Mouse (Mus musculus) monocyte, adult 5-6 weeks (primary cell): ENCODE results near the gene Krtap2-4. TPM values are rescaled to one million over a fixed set of nuclear protein-coding genes. Genes with fewer than 3 reads are reported as not detected.

ENCODE experiments used
- ATAC-seq: fragments of 153-309, 156-312 bp; replicated peaks from 2 replicates; pipeline ENCODE4 v1.8.0; 2017; ENCODE audit warnings: mild to moderate bottlenecking; ENCODE audit not compliant: low TSS enrichment, insufficient number of reproducible peaks, severe bottlenecking, poor library complexity, low FRiP score
- total RNA-seq: library from RNA; stranded (forward); fragments of 200-1000, 200-491, 200-594 nt; gene quantifications from 3 replicates; pipeline ENCODE4 v1.2.3, GENCODE M21; 2017

Gene Krtap2-4
- total RNA-seq, 1 experiment from 2014 or later = not detected

DNA sequence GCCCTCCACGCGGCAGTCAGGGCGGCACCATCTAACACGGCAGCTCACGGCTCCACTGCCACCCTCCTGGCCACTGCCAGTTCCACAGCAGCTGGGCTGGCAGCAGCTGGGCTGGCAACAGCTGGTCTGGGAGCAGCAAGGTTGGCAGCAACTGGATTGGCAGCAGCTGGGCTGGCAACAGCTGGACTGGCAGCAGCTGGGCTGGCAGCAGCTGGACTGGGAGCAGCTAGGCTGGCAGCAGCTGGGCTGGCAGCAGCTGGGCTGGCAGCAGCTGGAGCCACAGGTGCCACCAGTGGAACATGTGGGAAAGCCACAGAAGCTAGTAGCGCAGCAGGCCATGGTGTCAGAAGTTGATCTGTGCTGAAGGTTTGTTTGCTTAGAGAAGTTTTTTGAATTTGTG is 23.7 kb downstream of the Krtap2-4 start, which contains the start of gene Krtap1-3:
Krtap1-3 (minus strand) TSS at position 359 of the 400 bp plus-strand sequence.
- ATAC-seq = no peak

DNA sequence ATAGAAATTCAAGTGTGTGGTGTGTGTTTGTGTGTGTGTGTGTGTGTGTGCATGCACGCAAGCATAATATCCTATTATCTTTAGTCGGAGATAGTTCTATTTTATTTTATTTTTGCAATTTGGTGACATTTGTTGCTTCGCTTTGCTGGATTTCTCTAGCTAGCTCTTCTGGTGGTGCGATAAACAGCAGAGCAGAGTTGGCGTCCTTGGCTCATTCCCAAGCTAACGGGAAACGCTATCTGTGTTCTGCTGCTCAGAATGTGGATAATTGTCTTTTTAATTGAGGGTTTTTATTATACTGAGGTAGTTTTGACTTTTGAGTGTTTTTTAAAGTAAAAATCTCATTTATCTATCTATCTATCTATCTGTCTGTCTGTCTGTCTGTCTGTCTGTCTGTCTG is 29.6 kb downstream of the Krtap2-4 start:
- no peak for ATAC-seq

DNA sequence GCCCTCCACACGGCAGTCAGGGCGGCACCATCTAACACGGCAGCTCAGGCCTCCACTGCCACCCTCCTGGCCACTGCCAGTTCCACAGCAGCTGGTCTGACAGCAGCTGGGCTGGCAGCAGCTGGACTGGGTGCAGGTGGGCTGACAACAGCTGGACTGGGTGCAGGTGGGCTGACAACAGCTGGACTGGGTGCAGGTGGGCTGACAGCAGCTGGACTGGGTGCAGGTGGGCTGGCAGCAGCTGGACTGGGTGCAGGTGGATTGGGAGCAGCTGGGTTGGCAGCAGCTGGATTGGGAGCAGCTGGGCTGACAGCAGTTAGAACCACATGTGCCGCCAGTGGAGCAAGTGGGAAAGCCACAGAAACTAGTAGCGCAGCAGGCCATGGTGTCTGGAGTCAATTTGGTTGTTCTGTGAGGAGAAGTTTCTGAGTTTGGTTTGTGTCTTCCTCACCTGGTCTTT is 31.4 kb downstream of the Krtap2-4 start, which contains the start of gene Krtap1-4:
Krtap1-4 (minus strand) TSS at position 410 of the 460 bp plus-strand sequence.
- ATAC-seq = no peak

DNA sequence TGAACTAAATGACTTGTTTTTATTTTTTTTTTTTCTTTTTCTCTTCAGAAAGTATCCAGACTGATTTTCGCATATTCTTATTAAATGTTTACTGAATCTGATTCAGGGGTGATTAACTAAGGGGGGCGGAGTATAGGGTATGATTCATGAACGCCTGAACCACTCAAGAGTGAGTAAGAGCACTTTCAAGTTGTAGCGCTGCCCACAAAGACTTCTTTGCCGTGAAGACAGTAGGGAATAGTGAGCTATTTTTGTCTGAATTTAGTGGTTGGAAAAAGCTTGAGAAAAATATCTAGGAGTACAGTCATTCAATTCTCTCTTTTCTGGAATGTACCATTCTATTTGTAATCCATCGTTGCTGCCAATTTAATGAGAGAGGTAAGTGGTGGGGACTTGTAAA is 33.1 kb downstream of the Krtap2-4 start:
- no peak for ATAC-seq

DNA sequence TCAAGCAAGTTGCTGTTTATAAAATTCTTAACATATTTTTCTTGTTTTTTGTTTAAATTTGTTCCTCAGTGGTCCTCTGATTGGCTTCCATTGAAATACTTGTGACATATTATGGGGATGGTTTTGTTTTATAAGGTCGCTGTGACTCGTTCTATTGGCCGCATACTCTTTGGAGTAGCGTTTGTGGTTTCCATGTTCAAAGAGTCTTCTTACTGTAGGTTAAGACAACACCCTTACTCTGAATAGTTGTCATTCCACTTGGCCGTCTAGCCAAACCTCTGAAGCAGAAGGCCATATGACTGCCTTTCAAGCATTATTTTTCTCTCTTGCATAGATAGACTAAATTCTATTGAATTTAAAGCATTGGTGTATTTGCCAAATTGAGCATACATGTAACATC is 33.6 kb downstream of the Krtap2-4 start:
- no peak for ATAC-seq

DNA sequence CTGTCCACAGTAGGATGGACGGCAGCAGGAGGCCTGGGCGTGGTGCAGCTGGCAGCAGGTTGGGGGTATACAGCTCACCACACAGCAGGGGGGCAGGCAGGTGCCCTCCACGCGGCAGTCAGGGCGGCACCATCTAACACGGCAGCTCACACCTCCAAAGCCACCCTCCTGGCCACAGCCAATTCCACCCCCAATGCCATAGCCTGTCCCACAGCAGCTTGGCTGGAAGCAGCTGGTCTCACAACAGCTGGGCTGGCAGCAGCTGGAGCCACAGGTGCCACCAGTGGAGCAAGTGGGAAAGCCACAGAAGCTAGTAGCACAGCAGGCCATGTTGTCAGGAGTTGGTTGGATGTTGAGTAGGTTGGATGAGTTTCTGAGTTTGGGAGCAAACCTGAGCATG is 34.0 kb downstream of the Krtap2-4 start, which contains the start of gene Krtap1-5:
Krtap1-5 (minus strand) TSS at position 381 of the 400 bp plus-strand sequence.
- no peak for ATAC-seq

DNA sequence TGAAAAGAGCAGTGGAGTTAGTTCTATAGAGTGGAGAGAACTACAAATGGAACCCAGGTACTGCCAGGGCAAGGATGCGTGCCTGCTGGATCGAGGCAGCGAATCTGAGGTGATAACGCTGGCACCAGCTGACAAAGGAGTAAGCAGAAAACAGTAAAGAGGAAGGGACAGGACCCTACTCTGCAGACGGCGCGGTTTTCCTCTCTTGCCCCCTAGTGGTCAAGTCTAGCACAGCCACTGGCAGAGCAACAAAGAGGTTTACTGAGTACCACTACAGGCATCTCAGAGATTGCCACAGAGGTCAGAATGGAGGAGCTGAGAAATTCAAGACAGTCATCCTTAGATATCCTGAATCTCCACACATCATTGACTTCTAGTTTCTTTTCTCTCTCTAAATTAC is 40.5 kb downstream of the Krtap2-4 start:
- ATAC-seq = no peak

DNA sequence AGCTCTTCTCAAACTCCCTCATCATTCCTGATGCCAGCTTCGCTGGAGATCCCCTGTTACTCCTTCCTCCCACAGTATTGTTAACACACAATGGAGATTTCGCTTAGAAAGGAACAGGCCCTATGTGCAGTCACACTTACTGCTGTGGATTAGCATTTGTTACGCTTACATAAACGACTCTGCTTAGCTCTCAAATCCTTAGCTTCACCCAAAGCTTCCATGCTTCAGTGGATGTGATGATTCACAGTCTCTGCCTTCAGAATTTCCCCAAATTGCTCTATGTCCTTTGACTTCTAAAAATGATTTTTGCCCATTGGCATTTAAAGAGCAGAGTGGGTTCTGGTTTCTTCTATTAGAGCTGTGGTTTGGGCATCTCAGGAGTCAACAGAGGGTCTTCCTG is 41.5 kb downstream of the Krtap2-4 start:
- no peak for ATAC-seq

DNA sequence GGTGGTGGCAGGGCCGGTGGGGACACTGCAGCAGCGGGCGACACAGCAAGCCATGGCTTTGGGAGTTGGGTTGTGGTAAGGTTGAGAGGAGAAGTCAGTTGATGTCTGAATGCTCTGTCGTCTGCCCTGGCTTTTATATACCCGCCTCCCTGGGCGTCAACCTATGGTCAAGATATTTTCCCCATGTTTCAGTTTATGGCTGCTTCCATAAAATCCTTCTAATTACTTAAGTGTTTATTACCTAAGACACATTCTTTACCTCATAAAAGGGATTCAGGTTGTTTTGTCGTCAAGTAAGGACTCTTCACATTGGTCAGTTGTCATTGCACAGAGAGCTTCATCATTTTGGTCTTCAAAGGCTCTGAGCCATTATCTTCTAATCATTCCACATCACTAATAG is 48.1 kb downstream of the Krtap2-4 start, which contains the start of gene Krtap3-1:
Krtap3-1 (minus strand) TSS at position 101 of the 400 bp plus-strand sequence.
- no peak for ATAC-seq

Other genes starting within 250 kb of the Krtap2-4 start
- not detected in 3 replicates for gene Krt28, start 239.9 kb downstream of the Krtap2-4 start, total RNA-seq
- gene Krt10, start 225.5 kb downstream of the Krtap2-4 start, total RNA-seq = 0.29 to 3.1 TPM (median 1.6 TPM) in 3 replicates
- gene Krt12, start 192.6 kb downstream of the Krtap2-4 start, total RNA-seq = not detected in 3 replicates
- not detected in 3 replicates for gene Krt20, start 176.7 kb downstream of the Krtap2-4 start, total RNA-seq
- not detected in 3 replicates for gene Krt23, start 121.7 kb downstream of the Krtap2-4 start, total RNA-seq
- gene Krt39, start 93.5 kb downstream of the Krtap2-4 start, total RNA-seq = not detected in 3 replicates
- gene Krt40, start 71.7 kb downstream of the Krtap2-4 start, total RNA-seq = not detected in 3 replicates
- not detected in 3 replicates for gene Krtap3-3, start 64.0 kb downstream of the Krtap2-4 start, total RNA-seq
- not detected in 3 replicates for gene Krtap3-2, start 58.0 kb downstream of the Krtap2-4 start, total RNA-seq
- gene Gm11939, start 55.4 kb downstream of the Krtap2-4 start, total RNA-seq = not detected in 3 replicates
- not detected in 3 replicates for gene Krtap3-1, start 48.2 kb downstream of the Krtap2-4 start, total RNA-seq
- gene Krtap1-5, start 33.8 kb downstream of the Krtap2-4 start, total RNA-seq = not detected in 3 replicates
- not detected in 3 replicates for gene Krtap1-4, start 31.2 kb downstream of the Krtap2-4 start, total RNA-seq
- gene Krtap1-3, start 23.5 kb downstream of the Krtap2-4 start, total RNA-seq = not detected in 3 replicates
- not detected in 3 replicates for gene Krtap9-3, start 16.7 kb downstream of the Krtap2-4 start, total RNA-seq
- gene Gm11938, start 11.5 kb downstream of the Krtap2-4 start, total RNA-seq = not detected in 3 replicates
- gene Gm11937, start 4.7 kb downstream of the Krtap2-4 start, total RNA-seq = not detected in 3 replicates
- not detected in 3 replicates for gene Gm11562, start 5.6 kb upstream of the Krtap2-4 start, total RNA-seq
- gene Krtap4-1, start 13.4 kb upstream of the Krtap2-4 start, total RNA-seq = not detected in 3 replicates
- gene Krtap4-2, start 20.2 kb upstream of the Krtap2-4 start, total RNA-seq = not detected in 3 replicates
- not detected in 3 replicates for gene Krtap4-7, start 29.2 kb upstream of the Krtap2-4 start, total RNA-seq
- gene Gm11555, start 35.4 kb upstream of the Krtap2-4 start, total RNA-seq = not detected in 3 replicates
- not detected in 3 replicates for gene Gm11563, start 44.1 kb upstream of the Krtap2-4 start, total RNA-seq
- not detected in 3 replicates for gene Krtap4-6, start 51.1 kb upstream of the Krtap2-4 start, total RNA-seq
- not detected in 3 replicates for gene Gm14190, start 75.9 kb upstream of the Krtap2-4 start, total RNA-seq
- not detected in 3 replicates for gene Gm14180, start 119.4 kb upstream of the Krtap2-4 start, total RNA-seq
- not detected in 3 replicates for gene Gm11595, start 158.1 kb upstream of the Krtap2-4 start, total RNA-seq
- gene Krtap4-8, start 165.9 kb upstream of the Krtap2-4 start, total RNA-seq = not detected in 3 replicates
- not detected in 3 replicates for gene Krtap4-9, start 170.4 kb upstream of the Krtap2-4 start, total RNA-seq
- not detected in 3 replicates for gene Gm11596, start 178.6 kb upstream of the Krtap2-4 start, total RNA-seq
- not detected in 3 replicates for gene Gm11569, start 184.1 kb upstream of the Krtap2-4 start, total RNA-seq
- gene Gm11554, start 189.6 kb upstream of the Krtap2-4 start, total RNA-seq = not detected in 3 replicates
- gene Krtap4-13, start 195.0 kb upstream of the Krtap2-4 start, total RNA-seq = not detected in 3 replicates
- not detected in 3 replicates for gene Gm11564, start 200.8 kb upstream of the Krtap2-4 start, total RNA-seq
- not detected in 3 replicates for gene 2300003K06Rik, start 223.2 kb upstream of the Krtap2-4 start, total RNA-seq
- not detected in 3 replicates for gene Krtap4-16, start 236.8 kb upstream of the Krtap2-4 start, total RNA-seq
- gene Gm11568, start 243.1 kb upstream of the Krtap2-4 start, total RNA-seq = not detected in 3 replicates
- gene Gm11559, start 249.6 kb upstream of the Krtap2-4 start, total RNA-seq = not detected in 3 replicates